Mouse (Mus musculus): ENCODE measurements around the gene Slc25a25.

- TF ChIP-seq CHD2 (IDR thresholded peaks at IDR 0.05; ENCODE audit: low read depth, low read length) (no peak), MAFK (IDR thresholded peaks at IDR 0.05; ENCODE audit: insufficient read depth, low read depth, low read length) (no peak), ZNF384 (IDR thresholded peaks at IDR 0.05; ENCODE audit: low read depth, low read length) (no peak)
These were observed 14.4 kb downstream of the Slc25a25 start for GRCm38 (mm10) chr2:32436686-32437372.

Measured in ES-E14 (cell line).